Mouse (Mus musculus) heart, postnatal 36 days (tissue): ENCODE results near the gene Rrp12. TPM values are rescaled to one million over a fixed set of nuclear protein-coding genes. Genes with fewer than 3 reads are reported as not detected.
"Not testable (repeated sequence)": the region's sequence is repeated elsewhere in the genome, so short reads cannot be mapped to it uniquely, and the experiment has no call there.

ENCODE experiments used
- DNase-seq, 2 experiments: peaks; one replicate each; pipeline ENCODE4 v3.0.0; 2021 to 2022
- intact Hi-C: fragments of 180-260 bp; cut with DNase I; formaldehyde crosslinking; loops from one replicate; pipeline ENCODE4 v1.15.1; 2025
- total RNA-seq, 2 experiments: library from RNA; stranded (reverse); gene quantifications; 2 replicates each; pipeline ENCODE4 v1.2.3; 2021

The Rrp12 gene
- total RNA-seq, 2 experiments from 2014 or later = 17.0 to 17.3 TPM

DNA sequence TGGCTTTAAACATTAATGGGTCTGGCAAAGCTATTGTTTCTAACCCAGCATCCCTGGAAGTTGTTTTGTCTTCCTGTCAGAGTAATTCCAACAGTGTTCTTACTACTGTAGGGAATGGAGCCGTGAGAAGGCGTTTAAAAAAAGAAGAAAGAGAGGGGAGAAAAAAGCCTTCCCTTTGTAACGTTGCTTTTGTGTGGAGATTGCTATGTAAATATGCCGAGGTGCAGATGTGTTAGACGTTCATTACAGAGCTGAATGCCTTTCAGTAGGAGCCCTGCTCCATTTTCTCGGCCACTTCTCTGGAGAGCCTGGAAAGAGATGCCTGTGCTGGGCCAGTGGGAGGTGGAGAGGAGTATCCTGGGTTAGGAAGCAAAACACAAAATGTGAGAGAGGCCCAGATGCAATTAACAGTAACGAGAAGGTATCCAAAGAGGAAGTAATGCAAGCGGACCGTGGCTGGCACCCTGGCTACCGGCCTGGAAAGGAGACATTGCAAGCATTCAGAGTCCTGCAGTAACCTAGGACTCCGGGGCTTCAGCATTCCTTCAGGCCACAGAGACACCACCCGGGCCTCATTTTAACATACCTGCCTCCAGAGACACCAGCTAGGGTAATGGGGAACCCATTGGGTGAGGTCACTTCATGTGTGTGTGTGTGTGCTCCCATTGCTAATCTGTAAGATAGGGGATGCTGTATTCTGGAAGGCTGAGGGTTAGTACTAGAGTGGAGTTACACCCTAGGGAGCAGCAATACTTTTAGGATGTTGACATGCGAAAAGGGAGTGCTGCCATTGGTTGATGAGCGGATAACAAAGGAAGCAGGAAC is 45.0 kb downstream of the Rrp12 start:
- DNase-seq = no peak
- intact Hi-C loops = no loop called here

DNA sequence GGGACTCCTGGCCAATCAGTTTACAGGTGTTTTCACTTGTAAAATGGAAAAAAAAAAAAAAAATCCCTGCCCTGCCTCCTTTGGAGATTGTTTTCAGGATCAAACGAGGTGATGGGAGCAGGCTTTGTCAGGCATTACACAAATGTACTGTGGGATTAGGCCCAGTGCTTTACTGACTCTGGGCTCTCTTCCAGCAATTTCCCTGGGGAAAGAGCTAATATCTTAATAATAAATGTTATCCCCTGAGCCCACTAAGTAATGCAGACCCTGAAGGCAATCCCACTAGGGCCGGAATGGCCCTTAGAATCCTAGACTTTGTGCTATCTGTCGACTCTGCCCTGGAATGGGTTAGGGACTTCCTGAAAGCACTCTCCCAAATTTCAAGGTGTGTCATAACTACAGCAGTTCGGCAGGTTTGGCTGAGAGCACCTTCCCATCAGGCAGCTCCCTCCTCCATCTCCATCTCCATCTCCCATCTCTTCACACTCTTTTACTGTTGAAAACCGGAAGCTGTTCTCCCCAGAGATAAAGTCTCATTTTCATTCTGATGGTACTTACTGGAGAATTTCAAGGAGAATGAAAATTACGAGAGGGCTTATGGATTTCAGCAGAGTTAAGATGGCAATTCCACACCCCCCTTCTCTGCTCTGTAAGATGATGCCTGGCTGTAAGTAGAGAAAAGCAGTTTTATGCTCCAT is 45.8 kb downstream of the Rrp12 start:
- intact Hi-C loops = no loop called here
- DNase-seq = no peak

DNA sequence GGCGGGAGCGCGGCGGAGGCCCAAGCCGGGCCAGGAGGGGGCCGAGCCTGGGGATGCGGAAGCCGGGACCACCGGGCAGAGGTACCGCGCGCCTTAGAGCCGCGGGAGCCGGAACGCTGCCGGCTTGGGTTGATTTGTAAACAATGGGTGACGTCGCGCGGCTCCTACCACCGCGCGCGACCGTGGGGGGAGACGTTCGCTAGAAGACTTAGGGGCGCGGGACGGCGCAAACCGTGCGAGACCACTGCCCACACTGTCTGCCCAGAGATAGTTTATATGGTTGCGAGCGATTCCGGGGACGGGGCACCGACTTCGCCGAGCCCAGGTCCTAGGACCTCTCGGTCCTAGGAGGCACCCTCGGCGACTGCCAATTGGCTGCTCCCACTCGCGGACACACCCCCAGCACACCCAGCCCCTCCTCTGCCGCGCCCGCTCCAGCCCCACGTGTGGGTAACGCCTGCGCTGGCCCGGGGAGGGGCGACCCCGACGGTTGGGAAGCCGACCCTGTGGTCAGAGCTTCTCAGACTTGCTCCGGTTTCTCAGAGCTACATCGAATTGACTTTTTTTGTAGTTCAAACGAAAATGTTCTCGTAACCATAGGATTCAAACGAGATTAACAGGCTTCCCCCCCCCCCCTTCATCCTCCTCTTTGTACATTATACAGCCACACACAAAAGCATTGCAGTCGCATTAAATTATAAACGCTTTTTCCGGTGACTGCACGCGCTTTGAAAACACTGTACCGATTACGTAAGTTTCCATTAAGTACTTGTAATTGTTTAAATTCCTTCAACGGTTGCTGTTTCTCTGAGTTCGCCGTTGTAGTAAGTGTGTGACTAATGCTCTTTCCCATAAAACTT is 47.8 kb downstream of the Rrp12 start, which contains the start of gene Frat2:
Frat2 (minus strand) TSS at position 141 of the 860 bp plus-strand sequence.
- intact Hi-C loops = loop anchor here (2.0 to 5.0 kb wide), 2 partner anchors 47 to 64 kb away; partner anchors contain the start of gene Pgam1

GRCm38 (mm10) chr19:41847614-41847991 is 48.4 kb downstream of the Rrp12 start:
- not testable (repeated sequence) for DNase-seq
- intact Hi-C loops = loop anchor here (5.0 kb wide), 1 partner anchor 65 kb away; the partner anchor contains the start of gene Pgam1

More for the DNA sequence above, 47.8 kb downstream of the Rrp12 start, which contains the start of gene Frat2:
- DNase-seq = peak; percentile 87 to 94

- peak; percentile 51 to 63 for DNase-seq
- intact Hi-C loops = loop anchor here (5.0 kb wide), 1 partner anchor 65 kb away; the partner anchor contains the start of gene Pgam1
Measured at GRCm38 (mm10) chr19:41847091-41847581, 48.8 kb downstream of the Rrp12 start.

DNA sequence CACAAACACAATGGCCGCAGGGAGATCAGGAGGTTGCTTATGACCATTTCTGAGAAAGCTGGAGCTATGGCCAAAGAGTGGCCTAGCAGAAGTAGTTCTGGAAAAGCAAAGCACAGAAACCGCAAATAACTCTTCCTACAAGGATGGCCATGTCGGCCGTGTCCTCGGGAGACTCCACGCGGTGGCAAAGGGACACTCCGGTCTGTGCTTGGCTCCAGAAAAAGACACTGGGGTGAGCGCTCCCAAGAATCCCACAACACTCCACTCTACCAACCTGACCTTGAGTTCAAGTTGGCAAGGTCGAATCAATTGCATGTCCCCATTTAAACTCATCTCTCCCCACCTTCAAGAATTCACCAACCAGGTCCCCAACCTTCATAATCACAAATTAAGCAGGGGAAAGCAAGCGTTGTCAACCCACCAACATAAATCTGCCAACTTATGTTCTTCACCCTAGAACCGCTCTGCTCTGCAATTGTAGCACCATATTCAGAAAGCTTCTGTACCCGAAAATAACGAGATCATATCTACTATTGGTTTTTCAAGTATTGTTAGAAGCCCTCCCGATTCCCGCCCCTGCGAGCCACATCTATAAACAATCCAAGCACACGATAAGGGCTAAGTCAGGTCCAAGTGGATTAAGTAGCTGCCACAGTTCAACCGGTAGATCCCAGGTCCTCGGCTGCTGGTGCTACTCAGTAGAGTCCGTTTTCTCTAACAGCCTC is 49.4 kb downstream of the Rrp12 start:
- peak; percentile 24 to 26 for DNase-seq

GRCm38 (mm10) chr19:41844345-41844744 is 51.6 kb downstream of the Rrp12 start:
- no peak for DNase-seq
- intact Hi-C loops = no loop called here

More for the DNA sequence above, 49.4 kb downstream of the Rrp12 start:
- intact Hi-C loops = loop anchor here (5.0 kb wide), 1 partner anchor 66 kb away; the partner anchor contains the start of gene Pgam1

DNA sequence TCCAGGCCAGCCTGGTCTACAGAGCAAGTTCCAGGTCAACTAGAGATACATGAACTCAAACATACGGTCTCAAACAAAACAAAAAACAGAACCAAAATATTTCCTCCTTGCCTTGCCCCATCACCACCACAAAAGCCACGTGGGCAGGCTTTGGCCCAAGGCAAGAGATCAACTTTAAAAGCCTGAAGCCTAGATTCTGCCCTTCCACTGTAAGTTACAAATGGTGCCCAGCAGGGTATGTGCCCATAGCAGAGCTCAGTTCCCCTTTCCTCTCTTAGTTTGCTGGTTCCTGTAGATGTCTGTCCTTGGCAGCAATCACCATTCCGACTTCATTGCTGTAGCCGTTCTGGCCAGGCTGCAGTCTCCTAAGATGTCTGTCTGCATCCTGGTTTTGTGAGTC is 53.3 kb downstream of the Rrp12 start:
- intact Hi-C loops = no loop called here
- no peak for DNase-seq

DNA sequence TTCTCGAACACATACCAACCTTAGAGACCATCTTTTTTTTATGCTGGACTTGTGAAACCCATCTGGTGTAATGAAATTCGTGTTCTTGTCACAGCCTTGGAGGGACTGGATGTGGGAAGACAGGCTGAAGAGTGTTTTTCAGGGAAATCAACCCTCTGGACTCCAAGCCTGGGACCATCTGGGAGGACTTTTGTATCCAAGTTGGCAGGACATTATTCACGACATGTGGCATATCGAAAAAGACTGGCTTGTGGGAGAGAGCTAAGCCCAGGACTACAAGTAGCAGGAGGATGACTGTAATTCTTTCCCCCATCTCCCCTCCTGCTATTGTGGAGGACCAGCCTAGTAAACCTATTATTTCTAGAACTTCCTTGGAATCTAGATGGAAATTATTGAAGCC is 53.8 kb downstream of the Rrp12 start:
- intact Hi-C loops = no loop called here

DNA sequence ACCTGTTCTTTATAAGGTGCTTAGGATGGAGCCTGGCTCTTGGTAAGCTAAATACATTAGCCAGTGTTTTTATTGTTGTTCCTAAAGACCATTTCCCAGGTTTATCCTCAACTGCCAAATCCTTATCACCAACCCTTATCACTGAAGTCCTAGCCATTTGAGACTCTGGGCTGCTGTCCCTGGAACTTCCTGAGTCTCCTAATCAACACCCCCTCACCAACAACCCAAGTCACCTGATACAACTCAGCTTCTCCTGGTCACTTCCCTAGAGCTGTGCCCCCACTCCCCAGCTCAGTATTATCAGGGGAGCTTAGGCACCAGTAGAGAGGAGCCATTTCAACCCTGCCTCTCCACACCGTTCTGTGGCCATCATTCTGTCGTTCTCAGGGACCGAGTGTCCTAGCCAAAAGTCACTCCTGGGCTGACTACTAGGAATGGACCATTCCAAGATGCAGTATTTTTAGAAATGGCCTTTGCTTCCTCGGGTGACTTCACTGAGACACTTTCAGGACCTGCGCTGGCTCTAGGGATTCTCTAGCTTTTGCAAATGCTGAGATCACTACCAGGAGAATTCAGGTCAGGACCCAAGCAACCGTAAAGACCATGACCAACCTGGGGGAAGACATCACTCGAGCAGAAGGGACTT is 54.7 kb downstream of the Rrp12 start:
- intact Hi-C loops = no loop called here
- no peak for DNase-seq

More for the DNA sequence above, 53.8 kb downstream of the Rrp12 start:
- no peak for DNase-seq

GRCm38 (mm10) chr19:41839685-41840084 is 56.3 kb downstream of the Rrp12 start:
- intact Hi-C loops = no loop called here
- no peak for DNase-seq

GRCm38 (mm10) chr19:41838808-41839207 is 57.2 kb downstream of the Rrp12 start:
- intact Hi-C loops = no loop called here
- no peak for DNase-seq

DNA sequence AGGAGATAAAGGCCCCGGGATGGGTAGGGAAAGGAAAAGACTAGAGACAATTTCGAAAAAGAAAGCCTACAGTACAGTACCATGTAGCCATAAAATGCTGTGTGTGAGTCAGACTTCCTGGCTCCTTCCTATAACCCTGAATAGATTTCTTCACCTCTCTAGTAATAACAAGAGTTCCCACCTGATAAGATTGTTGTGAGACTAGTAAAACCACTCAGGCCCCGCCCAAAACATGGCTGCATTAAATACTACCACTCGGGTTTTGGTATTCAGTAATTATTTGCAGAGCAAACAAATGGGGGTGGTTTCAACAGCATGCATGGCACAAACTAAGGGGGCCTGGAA is 58.1 kb downstream of the Rrp12 start:
- DNase-seq = no peak
- intact Hi-C loops = no loop called here

DNA sequence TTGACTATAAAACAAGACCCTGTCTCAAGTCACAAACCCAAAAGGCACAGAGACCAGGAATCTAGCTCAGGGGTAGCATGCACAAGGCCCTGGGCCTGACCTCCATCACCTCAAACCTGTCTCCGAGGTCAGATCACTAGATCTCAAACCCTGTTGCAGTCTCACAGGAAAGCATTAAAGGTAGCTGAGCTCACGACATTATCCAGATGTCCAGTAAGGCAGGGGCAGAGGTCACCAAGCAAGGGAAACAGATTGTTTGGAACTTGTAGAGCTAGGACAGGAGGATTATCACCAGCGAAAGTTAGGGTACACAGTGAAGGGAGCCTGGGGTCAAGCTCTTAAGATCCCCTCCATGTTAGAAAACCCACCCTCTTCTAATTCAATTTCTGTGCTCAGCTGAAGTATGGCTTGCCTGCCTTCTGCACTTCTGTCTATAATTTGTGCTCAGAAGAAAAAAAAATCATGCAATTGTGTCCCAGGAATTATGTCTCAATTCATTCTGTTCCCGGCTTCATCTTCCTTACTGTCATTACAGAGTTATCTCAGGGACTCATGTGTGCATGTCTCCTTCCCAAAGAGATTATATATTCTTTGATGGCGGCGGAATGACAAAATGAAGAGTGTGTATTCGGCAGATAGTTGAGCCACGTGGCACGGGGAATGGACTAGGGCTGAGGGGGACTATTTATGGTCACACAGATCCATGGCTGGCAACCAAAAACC is 58.6 kb downstream of the Rrp12 start:
- DNase-seq = no peak
- intact Hi-C loops = no loop called here

DNA sequence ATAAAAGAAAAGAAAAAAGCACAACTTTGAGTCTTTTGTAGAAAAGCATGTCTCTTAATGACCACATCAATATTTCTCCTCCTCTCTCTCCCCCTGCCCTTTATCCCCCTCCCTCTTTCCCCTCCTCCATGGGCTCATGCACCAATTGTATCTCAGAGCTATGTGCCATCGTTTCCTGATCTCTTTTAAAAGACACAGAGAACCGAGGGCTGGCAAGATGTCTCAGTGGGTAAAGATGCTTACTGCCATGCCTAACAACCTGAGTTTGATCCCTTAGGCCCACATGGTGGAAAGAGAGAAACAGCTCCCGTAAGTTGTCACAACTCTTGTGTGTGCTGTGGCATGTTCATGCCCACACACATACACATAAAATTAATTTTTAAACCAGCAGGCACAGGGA is 59.3 kb downstream of the Rrp12 start:
- intact Hi-C loops = no loop called here
- DNase-seq = no peak

GRCm38 (mm10) chr19:41835816-41836215 is 60.2 kb downstream of the Rrp12 start:
- no peak for DNase-seq
- intact Hi-C loops = no loop called here

- intact Hi-C loops = no loop called here
- DNase-seq = no peak
Measured at GRCm38 (mm10) chr19:41835407-41835806, 60.6 kb downstream of the Rrp12 start.

DNA sequence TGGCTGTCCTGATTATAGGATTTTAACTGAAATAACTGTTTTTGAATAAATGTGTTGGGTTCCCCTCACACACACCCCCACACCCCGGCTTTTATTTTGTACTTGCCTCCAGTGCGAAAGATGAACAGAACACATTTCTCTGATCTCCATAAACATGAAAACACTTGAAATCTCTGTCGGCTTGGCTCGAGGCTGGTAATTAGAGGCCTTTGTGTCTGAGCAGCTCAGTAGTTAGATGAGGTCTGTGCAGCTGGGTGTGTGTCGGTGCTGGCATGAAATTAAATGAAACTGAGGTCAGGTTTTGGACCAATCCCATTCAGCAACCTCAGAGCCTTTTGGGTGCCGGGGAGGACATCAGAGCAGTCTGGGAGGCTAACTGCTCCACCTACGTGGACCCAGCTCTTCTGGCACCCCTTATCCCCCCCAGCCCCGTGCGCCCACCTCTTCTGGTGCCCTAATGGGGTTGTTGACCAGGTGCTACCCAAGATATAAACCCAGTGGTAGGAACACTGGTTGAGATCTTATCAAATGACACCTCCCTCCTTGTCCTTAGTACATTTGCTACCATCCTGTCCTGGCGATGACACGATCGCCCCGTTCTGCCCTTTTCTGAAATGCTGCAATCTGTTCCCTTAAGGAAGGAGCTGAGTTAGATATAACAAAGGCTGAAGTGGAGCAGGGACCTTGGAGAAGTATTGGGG is 63.3 kb downstream of the Rrp12 start:
- intact Hi-C loops = no loop called here
- no peak for DNase-seq
